Mouse (Mus musculus) E14TG2a.4 (cell line): Measurements from ENCODE around the gene Hif1an.

ENCODE experiments used
- H3K27me3 ChIP-seq: 2 replicates; pipeline ENCODE4 v1.6.1; 2014; ENCODE audit warnings: low read length, control low read depth; ENCODE audit not compliant: insufficient read depth
- H3K36me3 ChIP-seq: 2 replicates; pipeline ENCODE4 v1.6.1; 2014; ENCODE audit warnings: low read length, control low read depth; ENCODE audit not compliant: insufficient read depth
- H3K4me1 ChIP-seq: replicated peaks from 2 replicates; pipeline ENCODE4 v1.6.1; 2014; ENCODE audit warnings: low read depth, low read length, control low read depth
- H3K4me3 ChIP-seq: replicated peaks from 2 replicates; pipeline ENCODE4 v1.5.1; 2014; ENCODE audit warnings: mild to moderate bottlenecking, low read length
- H3K9me3 ChIP-seq: 2 replicates; pipeline ENCODE4 v1.6.1; 2014; ENCODE audit warnings: low read length, control low read depth
- CTCF ChIP-seq: conservative IDR thresholded peaks from 2 replicates; pipeline ENCODE4 v1.5.1; 2014; ENCODE audit warnings: low read length
- NANOG ChIP-seq: IDR thresholded peaks from 2 replicates; pipeline ENCODE4 v1.6.1; 2014; ENCODE audit warnings: borderline replicate concordance, low read length, mixed read lengths
- POU5F1 ChIP-seq: IDR thresholded peaks from 2 replicates; pipeline ENCODE4 v1.6.1; 2014; ENCODE audit warnings: low read length, borderline replicate concordance

Hif1an gene

GRCm38 (mm10) chr19:44525551-44526205 lies 37.0 kb upstream of the Hif1an start:
- Histone ChIP-seq H3K4me1 (no peaks in the 10 kb centered on the region), H3K4me3 (no peak overlapping the region), H3K36me3 (no peaks in the 10 kb centered on the region), H3K9me3 (no peaks in the 10 kb centered on the region), H3K27me3 (peaks cover 44% of the 10 kb centered on the region)
- TF ChIP-seq CTCF: no peak
- no peak for TF ChIP-seq POU5F1
- TF ChIP-seq NANOG: no peak

DNA sequence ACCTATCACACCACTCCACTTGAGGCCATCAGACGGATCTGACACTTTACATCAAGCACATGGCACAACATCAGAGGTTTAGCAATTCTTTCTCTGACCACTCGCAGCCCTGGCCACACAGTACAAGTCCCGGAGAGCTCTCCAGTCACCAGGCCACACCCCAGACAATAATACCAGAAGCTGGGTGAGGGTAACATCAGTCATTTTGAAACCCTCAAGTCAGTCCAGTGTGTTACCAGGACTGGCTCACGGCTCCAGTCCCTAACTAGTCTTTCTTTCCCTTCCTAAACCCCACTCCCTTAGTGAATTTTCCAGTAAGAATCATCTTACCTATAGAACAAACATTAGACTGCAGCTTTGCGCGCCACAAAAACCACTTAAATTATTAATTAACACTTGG lies 32.6 kb upstream of the Hif1an start:
- no peaks in the 10 kb centered on the region for H3K36me3 ChIP-seq
- H3K4me3 ChIP-seq: no peak overlapping the region
- H3K4me1 ChIP-seq: peaks cover 10% of the 10 kb centered on the region
- TF ChIP-seq NANOG (no peak), CTCF (no peak), POU5F1 (no peak)
- H3K9me3 ChIP-seq: no peaks in the 10 kb centered on the region
- H3K27me3 ChIP-seq: peaks cover 47% of the 10 kb centered on the region

- peaks cover 29% of the 10 kb centered on the region for H3K27me3 ChIP-seq
- TF ChIP-seq NANOG (no peak), POU5F1 (no peak), CTCF (peak; percentile 7; the same call in 1 of the 2 replicates)
- peaks cover 4% of the 10 kb centered on the region; the same call in 1 of the 2 replicates for H3K9me3 ChIP-seq
- H3K4me1 ChIP-seq: peaks cover 10% of the 10 kb centered on the region
- no peaks in the 10 kb centered on the region for H3K36me3 ChIP-seq
- no peak overlapping the region for H3K4me3 ChIP-seq
Measured at GRCm38 (mm10) chr19:44535376-44535775, 27.3 kb upstream of the Hif1an start.

DNA sequence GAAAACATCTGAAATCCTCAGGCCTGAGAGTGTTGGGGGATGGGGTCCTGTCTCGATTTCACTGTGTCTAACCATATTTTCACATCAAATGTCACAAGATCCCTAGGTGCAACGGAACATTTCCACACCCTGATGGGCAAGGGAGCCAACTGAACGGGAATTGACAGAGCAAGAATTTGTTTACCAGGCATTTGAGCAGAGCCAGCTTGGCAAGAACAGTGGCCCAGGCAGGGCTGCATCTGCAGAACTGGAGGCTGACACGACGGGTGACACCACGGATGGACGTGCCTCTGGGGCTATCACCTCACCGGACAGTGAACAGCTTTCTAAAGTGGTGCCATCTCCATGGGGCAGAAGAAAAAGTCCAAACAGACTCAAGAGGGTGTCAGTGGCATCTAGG lies 25.2 kb upstream of the Hif1an start:
- Histone ChIP-seq H3K4me1 (peaks cover under 1% of the 10 kb centered on the region), H3K27me3 (peaks cover 12% of the 10 kb centered on the region), H3K9me3 (peaks cover 11% of the 10 kb centered on the region; the same call in 1 of the 2 replicates), H3K36me3 (no peaks in the 10 kb centered on the region), H3K4me3 (no peak overlapping the region)
- TF ChIP-seq CTCF: no peak
- TF ChIP-seq POU5F1: no peak

GRCm38 (mm10) chr19:44542694-44543178 lies 19.9 kb upstream of the Hif1an start:
- TF ChIP-seq CTCF (no peak), NANOG (no peak), POU5F1 (no peak)

DNA sequence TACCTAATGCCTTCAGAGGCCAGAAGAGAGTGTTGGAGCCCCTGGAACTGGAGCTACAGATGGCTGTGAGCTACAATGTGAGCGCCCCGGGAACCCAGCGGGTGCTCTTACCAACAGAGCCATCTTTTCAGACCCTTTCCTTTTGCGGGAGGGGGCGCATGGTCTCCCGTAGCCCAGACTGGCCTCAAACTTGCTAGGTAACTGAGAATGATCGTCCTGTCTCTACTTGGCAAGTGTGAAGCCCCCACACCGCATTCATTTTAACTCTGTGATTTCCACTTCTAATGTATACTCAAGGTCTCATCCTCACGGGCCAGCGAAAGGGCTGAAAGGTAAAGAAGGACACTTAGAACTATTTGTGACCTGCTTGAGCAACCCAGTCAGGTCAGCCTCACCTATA lies 18.3 kb upstream of the Hif1an start:
- Histone ChIP-seq H3K9me3 (peaks cover 11% of the 10 kb centered on the region; the same call in 1 of the 2 replicates), H3K27me3 (peaks cover 14% of the 10 kb centered on the region), H3K4me3 (no peak overlapping the region; the same call in 1 of the 2 replicates), H3K4me1 (peaks cover 22% of the 10 kb centered on the region), H3K36me3 (peaks cover 19% of the 10 kb centered on the region)
- TF ChIP-seq POU5F1 (no peak), CTCF (no peak)

More at GRCm38 (mm10) chr19:44542694-44543178, 19.9 kb upstream of the Hif1an start:
- no peak overlapping the region for H3K4me3 ChIP-seq
- H3K4me1 ChIP-seq: peaks cover 21% of the 10 kb centered on the region
- H3K36me3 ChIP-seq: peaks cover 2% of the 10 kb centered on the region
- H3K9me3 ChIP-seq: peaks cover 11% of the 10 kb centered on the region; the same call in 1 of the 2 replicates
- H3K27me3 ChIP-seq: peaks cover 14% of the 10 kb centered on the region

DNA sequence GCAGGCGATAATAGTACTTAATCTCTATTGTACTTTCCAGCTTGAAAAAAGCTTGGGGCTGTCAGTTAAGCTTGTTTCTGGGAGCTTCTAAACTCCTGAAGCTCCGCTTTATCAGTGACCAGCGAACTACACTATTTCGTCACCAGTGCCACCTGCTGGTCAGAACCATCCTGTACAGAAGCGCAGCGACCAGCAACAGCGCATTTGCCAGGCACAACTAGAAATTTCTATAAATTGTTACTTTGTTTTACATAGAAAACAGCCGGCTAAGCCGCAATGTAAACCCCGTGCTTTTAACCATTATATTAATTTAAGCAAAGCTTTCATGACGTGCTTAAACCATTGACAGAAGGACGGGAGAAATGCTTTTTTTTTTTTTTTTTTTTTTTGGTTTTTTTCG lies 17.9 kb upstream of the Hif1an start:
- TF ChIP-seq NANOG: no peak
- no peak for TF ChIP-seq POU5F1
- TF ChIP-seq CTCF: peak; percentile 56
- peaks cover 14% of the 10 kb centered on the region for H3K27me3 ChIP-seq
- H3K4me3 ChIP-seq: peak overlapping the region; percentile 87

GRCm38 (mm10) chr19:44545321-44546041 lies 17.2 kb upstream of the Hif1an start, which contains the start of gene Sec31b:
Gene Sec31b (minus strand): TSS chr19:44545864.
- peaks cover 22% of the 10 kb centered on the region for H3K4me1 ChIP-seq

More for the DNA sequence above, 17.9 kb upstream of the Hif1an start:
- H3K4me1 ChIP-seq: peaks cover 22% of the 10 kb centered on the region
- peaks cover 11% of the 10 kb centered on the region; the same call in 1 of the 2 replicates for H3K9me3 ChIP-seq
- H3K36me3 ChIP-seq: peaks cover 23% of the 10 kb centered on the region

More at GRCm38 (mm10) chr19:44545321-44546041, 17.2 kb upstream of the Hif1an start, which contains the start of gene Sec31b:
- Histone ChIP-seq H3K36me3 (peaks cover 30% of the 10 kb centered on the region), H3K4me3 (peak within 1 kb of the TSS; percentile 87), H3K9me3 (peaks cover 5% of the 10 kb centered on the region; the same call in 1 of the 2 replicates), H3K27me3 (peaks cover 14% of the 10 kb centered on the region)
- TF ChIP-seq NANOG (no peak), CTCF (no peak), POU5F1 (no peak)
